25 mouse cellular contexts compared by ENCODE assay signal in genomic region chr14:35650381-35650780, GRCm38 (mm10).
"Had no signal": no experiment of that assay in that cellular context is flagged by ENCODE, and none has a peak within 500 bp of the region (broad histone marks: within the 10 kb centered on the region; RNA-seq: fewer than 3 reads in every experiment).

No protein-coding gene starts in this region.

- H3K9ac ChIP-seq: heart, embryonic 13.5 days; heart, embryonic 15.5 days; hindbrain, embryonic 13.5 days; hindbrain, embryonic 15.5 days; kidney, embryonic 15.5 days; limb, embryonic 13.5 days; limb, embryonic 15.5 days; liver, embryonic 12.5 days; liver, embryonic 14.5 days had no signal

- H3K27me3 ChIP-seq: heart, embryonic 13.5 days; heart, embryonic 15.5 days; hindbrain, embryonic 13.5 days; hindbrain, embryonic 15.5 days; kidney, embryonic 15.5 days; limb, embryonic 13.5 days; limb, embryonic 15.5 days; liver, embryonic 12.5 days had no signal

- H3K4me3 ChIP-seq: heart, adult 2 months; heart, embryonic 13.5 days; heart, embryonic 15.5 days; hindbrain, embryonic 13.5 days; hindbrain, embryonic 15.5 days; kidney, embryonic 15.5 days; limb, embryonic 13.5 days; limb, embryonic 15.5 days; liver, embryonic 12.5 days had no signal

- H3K27ac ChIP-seq: heart, adult 2 months; heart, embryonic 13.5 days; heart, embryonic 15.5 days; hindbrain, embryonic 13.5 days; hindbrain, embryonic 15.5 days; hindbrain, postnatal 0 days; kidney, embryonic 15.5 days; kidney, postnatal 0 days; limb, embryonic 13.5 days; limb, embryonic 15.5 days; liver, embryonic 12.5 days; liver, embryonic 14.5 days had no signal

- H3K36me3 ChIP-seq: heart, embryonic 13.5 days; heart, embryonic 15.5 days; hindbrain, embryonic 13.5 days; hindbrain, embryonic 15.5 days; kidney, embryonic 15.5 days; limb, embryonic 13.5 days; limb, embryonic 15.5 days; liver, embryonic 12.5 days had no signal

- H3K4me1 ChIP-seq: heart, embryonic 13.5 days; heart, embryonic 15.5 days; hindbrain, embryonic 13.5 days; hindbrain, embryonic 15.5 days; kidney, embryonic 15.5 days; limb, embryonic 13.5 days; limb, embryonic 15.5 days; liver, embryonic 12.5 days had no signal

- DNase-seq: gastrocnemius, postnatal 14 days; gastrocnemius, postnatal 36 days; heart, adult 11 months; heart, adult 2 months; heart, postnatal 14 days; heart, postnatal 36 days; kidney, adult 11 months; kidney, adult 2 months; kidney, adult 9 months; kidney, postnatal 14 days; kidney, postnatal 36 days; layer of hippocampus, adult 9-11 months; layer of hippocampus, postnatal 36 days; left cerebral cortex, postnatal 4 days had no signal

- H3K9me3 ChIP-seq: heart, embryonic 13.5 days; heart, embryonic 15.5 days; hindbrain, embryonic 13.5 days; hindbrain, embryonic 15.5 days; kidney, embryonic 15.5 days; liver, embryonic 12.5 days had no signal
